In the genomic region with DNA sequence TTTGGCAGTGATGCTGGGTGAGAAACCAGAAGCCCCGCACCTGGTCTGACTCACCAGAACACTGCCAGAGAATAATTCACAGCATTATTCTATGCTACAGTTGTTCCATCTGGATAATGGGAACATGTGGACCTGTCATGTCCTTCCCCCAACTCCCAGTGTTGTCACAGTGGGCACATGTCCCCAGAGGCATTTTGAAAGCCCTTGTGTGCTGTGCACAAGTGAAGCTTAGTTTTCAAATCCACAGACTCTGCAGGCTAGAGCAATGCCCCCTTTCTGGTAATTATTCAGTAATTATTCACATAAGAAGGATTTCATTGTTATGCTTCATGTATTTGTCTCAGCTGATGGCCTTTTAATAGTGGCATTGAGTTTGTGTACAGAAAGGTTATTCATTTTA, we compare ENCODE assay signal across 14 mouse cellular contexts.
DNase-seq lines count a peak whose midpoint lies in the region; ATAC-seq lines count a peak whose summit lies in the region.
"Had no signal": no experiment of that assay in that cellular context is flagged by ENCODE, and none has a peak within 500 bp of the region (broad histone marks: within the 10 kb centered on the region; RNA-seq: fewer than 3 reads in every experiment).

No protein-coding gene starts in this region.

- H3K4me1 ChIP-seq in kidney, embryonic 15.5 days: peaks cover 15% of the 10 kb centered on the region
- H3K4me1 ChIP-seq in embryonic facial prominence, embryonic 12.5 days: peaks cover 9% of the 10 kb centered on the region
- peaks cover 3% of the 10 kb centered on the region for H3K4me1 ChIP-seq in hindbrain, embryonic 16.5 days (ENCODE audit: control insufficient read depth, insufficient read depth, low read depth, low read length)

- no peaks in the 10 kb centered on the region for H3K9me3 ChIP-seq in kidney, embryonic 15.5 days (replicated peaks)
- no peaks in the 10 kb centered on the region for H3K9me3 ChIP-seq in embryonic facial prominence, embryonic 12.5 days
- no peaks in the 10 kb centered on the region for H3K9me3 ChIP-seq in hindbrain, embryonic 16.5 days (ENCODE audit: control insufficient read depth, low read length)
- H3K9me3 ChIP-seq: lung, embryonic 15.5 days; midbrain, embryonic 12.5 days had no signal

- WGBS in kidney, embryonic 15.5 days: 89% methylated on average over 1 of the region's 1 CpGs
- WGBS in embryonic facial prominence, embryonic 12.5 days: 78% methylated on average over 1 of the region's 1 CpGs
- 67% methylated on average over 1 of the region's 1 CpGs for WGBS in hindbrain, embryonic 16.5 days

- no peaks in the 10 kb centered on the region for H3K27me3 ChIP-seq in kidney, embryonic 15.5 days
- H3K27me3 ChIP-seq in embryonic facial prominence, embryonic 12.5 days: no peaks in the 10 kb centered on the region
- no peaks in the 10 kb centered on the region for H3K27me3 ChIP-seq in hindbrain, embryonic 16.5 days (replicated peaks; ENCODE audit: control insufficient read depth, insufficient read depth, low read length)
- H3K27me3 ChIP-seq: CH12.LX; lung, embryonic 15.5 days; midbrain, embryonic 12.5 days had no signal

- H3K9ac ChIP-seq in kidney, embryonic 15.5 days: no peak overlapping the region
- H3K9ac ChIP-seq in embryonic facial prominence, embryonic 12.5 days: no peak overlapping the region
- no peak overlapping the region for H3K9ac ChIP-seq in hindbrain, embryonic 16.5 days (ENCODE audit: low read depth, low read length)
- H3K9ac ChIP-seq: lung, embryonic 15.5 days; midbrain, embryonic 12.5 days had no signal

- no peak overlapping the region for H3K4me2 ChIP-seq in kidney, embryonic 15.5 days
- H3K4me2 ChIP-seq in embryonic facial prominence, embryonic 12.5 days (replicated peaks): no peak overlapping the region
- no peak overlapping the region for H3K4me2 ChIP-seq in hindbrain, embryonic 16.5 days (ENCODE audit: low read length)
- H3K4me2 ChIP-seq: lung, embryonic 15.5 days; midbrain, embryonic 12.5 days had no signal

- peak overlapping the region; percentile 30; the same call in 1 of the 2 replicates for H3K27ac ChIP-seq in kidney, embryonic 15.5 days
- peak overlapping the region; percentile 1; the same call in 1 of the 2 replicates for H3K27ac ChIP-seq in embryonic facial prominence, embryonic 12.5 days
- no peak overlapping the region for H3K27ac ChIP-seq in hindbrain, embryonic 16.5 days (ENCODE audit: low read depth, low read length)
- H3K27ac ChIP-seq: lung, embryonic 15.5 days; midbrain, embryonic 12.5 days had no signal

- DNase-seq in kidney, adult 18-20 months: no peak
- DNase-seq in brain, adult 2 months (ENCODE audit: low read depth, low spot score): peak; percentile 84
- DNase-seq in adrenal gland, adult (ENCODE audit: inconsistent age in 2 of 2, low spot score in 1 of 2): no peak
- DNase-seq in urinary bladder, postnatal 4 days (ENCODE audit: low spot score in 2 of 2): no peak
- DNase-seq: gastrocnemius, postnatal 36 days; heart, postnatal 36 days; kidney, postnatal 25 days; right cerebral cortex, postnatal 4 days had no signal

- ATAC-seq in kidney, embryonic 15.5 days (replicated peaks; ENCODE audit: low FRiP score): no peak
- ATAC-seq in embryonic facial prominence, embryonic 12.5 days (ENCODE audit: insufficient number of reproducible peaks, insufficient read depth, low FRiP score, low TSS enrichment): no peak
- peak; percentile 67 for ATAC-seq in hindbrain, embryonic 16.5 days

- H3K4me3 ChIP-seq in kidney, embryonic 15.5 days (replicated peaks): no peak overlapping the region
- no peak overlapping the region for H3K4me3 ChIP-seq in embryonic facial prominence, embryonic 12.5 days
- no peak overlapping the region for H3K4me3 ChIP-seq in hindbrain, embryonic 16.5 days (ENCODE audit: low read length)
- H3K4me3 ChIP-seq: lung, embryonic 15.5 days; midbrain, embryonic 12.5 days had no signal

- H3K36me3 ChIP-seq in kidney, embryonic 15.5 days: no peaks in the 10 kb centered on the region
- no peaks in the 10 kb centered on the region for H3K36me3 ChIP-seq in embryonic facial prominence, embryonic 12.5 days
- H3K36me3 ChIP-seq in hindbrain, embryonic 16.5 days (ENCODE audit: control insufficient read depth, insufficient read depth, low read length): no peaks in the 10 kb centered on the region
- H3K36me3 ChIP-seq: lung, embryonic 15.5 days; midbrain, embryonic 12.5 days had no signal
